Mouse (Mus musculus) hindbrain, embryonic 13.5 days (tissue): Measurements from ENCODE around the gene Shkbp1. TPM values are rescaled to one million over a fixed set of nuclear protein-coding genes. Genes with fewer than 3 reads are reported as not detected.

ENCODE experiments used
- ATAC-seq: fragments of 200-750 bp; cut with Nextera tagmentation; 2 replicates; pipeline ENCODE4 v1.8.0; 2017; ENCODE audit warnings: moderate TSS enrichment; ENCODE audit not compliant: low FRiP score
- H3K27ac ChIP-seq: fragments of 300-500 bp; sonication (generic); 2 replicates; pipeline ENCODE4 v1.5.1; 2015; ENCODE audit warnings: inconsistent platforms, mild to moderate bottlenecking, moderate library complexity
- H3K27me3 ChIP-seq: fragments of 300-500 bp; sonication (generic); 2 replicates; pipeline ENCODE4 v1.6.1; 2015; ENCODE audit warnings: mild to moderate bottlenecking, inconsistent platforms
- H3K36me3 ChIP-seq: fragments of 300-500 bp; sonication (generic); 2 replicates; pipeline ENCODE4 v1.6.1; 2015; ENCODE audit warnings: mild to moderate bottlenecking, inconsistent platforms
- H3K4me1 ChIP-seq: fragments of 300-500 bp; sonication (generic); replicated peaks from 2 replicates; pipeline ENCODE4 v1.6.1; 2015; ENCODE audit warnings: inconsistent platforms
- H3K4me2 ChIP-seq: fragments of 300-500 bp; sonication (generic); 2 replicates; pipeline ENCODE4 v1.6.1; 2015; ENCODE audit warnings: inconsistent platforms, mild to moderate bottlenecking, moderate library complexity
- H3K4me3 ChIP-seq: fragments of 300-500 bp; sonication (generic); 2 replicates; pipeline ENCODE4 v1.5.1; 2015; ENCODE audit warnings: mild to moderate bottlenecking, inconsistent platforms
- H3K9ac ChIP-seq: fragments of 300-500 bp; sonication (generic); 2 replicates; pipeline ENCODE4 v1.6.1; 2015; ENCODE audit warnings: mild to moderate bottlenecking, inconsistent platforms
- H3K9me3 ChIP-seq: fragments of 300-500 bp; sonication (generic); 2 replicates; pipeline ENCODE4 v1.6.1; 2016; ENCODE audit warnings: inconsistent platforms
- WGBS: fragments of 180-500 bp; shearing (Covaris S2); methylation state at CpG from one replicate; pipeline ENCODE4 v1.1.7; 2015; 5-methylcytosine and 5-hydroxymethylcytosine counted together
- polyA plus RNA-seq: library from polyadenylated mRNA; unstranded; fragments of >200 nt; fragmentation: Nextera tagmentation; extraction: Ambion mirVana; gene quantifications from 2 replicates; pipeline ENCODE4 v1.2.1, GENCODE M21; 2015

Gene Shkbp1
- polyA plus RNA-seq, 1 experiment from 2014 or later, result 61.8 TPM

DNA sequence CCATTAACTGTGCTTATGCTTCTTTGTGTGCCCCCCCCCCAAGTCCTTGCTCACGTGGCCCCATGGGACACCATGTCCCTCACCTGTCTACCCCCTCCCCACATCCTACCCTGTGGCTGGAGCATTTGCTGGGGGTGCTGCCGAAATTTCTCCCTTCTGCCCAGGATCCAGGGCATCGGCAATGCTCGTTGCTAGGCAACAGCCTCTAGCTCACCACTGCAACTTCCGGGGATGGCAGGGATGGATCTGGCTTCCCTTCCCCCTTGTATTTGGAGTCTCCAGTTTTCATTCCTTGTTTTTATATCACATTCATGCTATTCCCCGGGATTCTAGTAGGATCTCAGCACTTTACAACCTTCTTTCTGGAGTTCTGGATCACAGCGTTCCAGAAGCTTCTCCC is 16.3 kb downstream of the Shkbp1 start:
- Histone ChIP-seq H3K36me3 (peaks cover 30% of the 10 kb centered on the region), H3K4me3 (peak overlapping the region; percentile 31), H3K27me3 (peaks cover 46% of the 10 kb centered on the region), H3K27ac (0 out of 2 replicates have a peak overlapping the region, but pooled peaks have one; percentile 48), H3K4me2 (peak overlapping the region; percentile 53), H3K9me3 (no peaks in the 10 kb centered on the region), H3K9ac (peak overlapping the region; percentile 61; the same call in 1 of the 2 replicates), H3K4me1 (peaks cover 38% of the 10 kb centered on the region)
- ATAC-seq, result no peak
- WGBS, result 22% methylated on average over 7 of the region's 7 CpGs

DNA sequence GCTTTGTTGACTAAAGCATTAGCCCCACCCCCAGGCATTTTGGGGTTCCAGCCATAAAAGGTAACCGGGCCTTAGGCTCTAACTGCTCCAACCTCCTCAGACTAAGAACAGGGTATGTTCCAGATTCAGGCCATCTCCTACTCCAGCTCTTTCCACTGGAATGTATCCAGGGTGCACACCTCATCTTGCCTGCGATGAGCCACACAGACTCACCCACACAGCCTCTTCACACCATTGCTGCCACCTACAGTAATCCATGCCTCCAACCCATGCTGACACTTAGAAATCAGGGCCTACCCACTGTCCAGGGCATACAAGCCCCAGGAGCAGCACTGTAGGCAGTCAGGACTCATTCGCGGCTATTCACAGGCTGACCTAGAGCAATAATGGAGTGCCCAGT is 16.7 kb downstream of the Shkbp1 start:
- Histone ChIP-seq H3K36me3 (peaks cover 26% of the 10 kb centered on the region), H3K4me1 (peaks cover 42% of the 10 kb centered on the region), H3K4me3 (peak overlapping the region; percentile 31), H3K9ac (peak overlapping the region; percentile 61; the same call in 1 of the 2 replicates), H3K27me3 (peaks cover 50% of the 10 kb centered on the region), H3K9me3 (no peaks in the 10 kb centered on the region), H3K4me2 (peak overlapping the region; percentile 53), H3K27ac (0 out of 2 replicates have a peak overlapping the region, but pooled peaks have one; percentile 48)
- WGBS, result 57% methylated on average over 4 of the region's 4 CpGs
- ATAC-seq, result 0 out of 2 replicates have a peak, but pooled peaks have one; percentile 15

DNA sequence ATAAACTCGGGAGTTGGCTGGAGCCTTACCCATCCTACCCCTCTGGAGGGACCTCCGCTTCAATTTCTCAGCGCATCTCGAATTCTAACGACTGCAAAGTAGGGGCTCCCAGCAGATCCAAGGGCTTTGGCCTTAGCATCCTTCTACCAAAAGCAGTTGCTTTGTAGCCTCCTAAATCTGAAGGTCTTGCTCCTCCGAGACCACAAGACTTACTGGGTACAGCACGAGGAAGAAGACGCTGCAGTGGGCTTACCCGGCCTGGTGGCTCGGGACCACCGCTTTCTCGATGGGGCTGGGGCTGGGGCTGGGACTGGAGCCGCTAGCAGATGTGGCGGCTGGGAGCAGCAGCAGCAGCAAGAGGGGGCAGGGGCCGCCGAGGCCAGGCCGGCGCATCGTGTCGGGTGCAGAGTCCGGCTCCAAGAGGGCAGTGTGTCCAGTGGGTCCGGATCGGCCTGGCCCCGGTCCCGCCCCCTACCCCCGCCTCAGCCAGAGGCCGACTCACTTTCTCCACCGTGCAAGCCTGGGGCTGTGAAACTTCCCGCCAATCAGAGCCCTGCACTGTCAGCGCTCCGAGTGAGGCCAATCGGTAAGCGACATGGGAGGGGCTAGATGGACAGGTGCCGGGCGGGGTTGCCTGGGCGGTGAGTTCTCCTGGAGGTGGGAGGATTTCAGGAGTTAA is 18.5 kb downstream of the Shkbp1 start, which contains the start of gene Ltbp4:
Gene Ltbp4 (minus strand): TSS at position 518 of the 679 bp plus-strand sequence.
- H3K4me3 ChIP-seq, result peak within 1 kb of the TSS; percentile 29
- H3K9me3 ChIP-seq, result no peaks in the 10 kb centered on the region
- no peak within 1 kb of the TSS for H3K27ac ChIP-seq
- H3K9ac ChIP-seq, result peak within 1 kb of the TSS; percentile 58
- H3K36me3 ChIP-seq, result peaks cover 13% of the 10 kb centered on the region
- no peak for ATAC-seq
- H3K27me3 ChIP-seq, result peaks cover 68% of the 10 kb centered on the region
- H3K4me2 ChIP-seq, result peak within 1 kb of the TSS; percentile 53
- peaks cover 60% of the 10 kb centered on the region for H3K4me1 ChIP-seq
- under 1% methylated on average over 36 of the region's 36 CpGs for WGBS

DNA sequence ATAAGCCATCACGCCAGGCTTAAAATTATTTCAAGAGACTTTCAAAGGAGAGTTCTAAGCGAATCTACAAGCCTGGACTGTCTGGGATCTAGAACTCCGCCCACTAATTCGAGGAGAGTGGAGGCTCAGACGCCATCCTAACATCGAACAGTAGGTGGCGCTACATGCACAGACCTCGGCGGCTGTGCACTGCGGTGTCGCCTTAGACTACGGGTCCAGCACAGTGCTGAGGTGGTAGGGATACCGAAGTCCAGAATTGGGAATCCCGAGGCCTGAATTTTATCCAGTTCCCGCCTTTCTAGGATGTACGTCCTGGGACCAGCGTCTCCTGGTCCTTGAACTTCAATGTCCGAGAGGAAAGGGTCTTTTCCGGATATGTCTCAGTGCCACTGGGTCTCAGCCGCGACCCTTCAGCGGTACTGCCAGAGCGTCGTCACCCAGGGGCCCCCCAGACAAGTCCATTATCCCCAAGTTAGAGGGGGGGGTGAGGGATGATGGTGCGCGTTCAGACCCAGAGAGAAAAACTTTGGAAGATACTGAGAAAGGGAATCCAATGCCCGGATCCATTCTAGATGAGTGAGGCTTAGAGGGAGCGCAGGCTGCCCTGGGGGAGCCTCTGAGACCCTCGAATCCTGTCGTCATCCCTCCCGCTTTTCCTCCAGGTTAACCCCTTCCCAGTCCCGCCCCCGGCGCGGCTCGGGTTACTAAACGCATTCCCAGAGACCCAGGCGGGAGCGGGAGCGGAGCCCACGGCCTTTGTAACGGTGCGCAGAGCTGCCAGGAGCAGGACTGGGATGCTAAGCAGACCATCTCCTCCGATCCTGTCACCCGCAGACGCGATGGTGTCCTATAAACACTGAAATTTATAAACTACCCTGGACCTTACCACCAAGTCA is 19.6 kb downstream of the Shkbp1 start:
- Histone ChIP-seq H3K4me3 (peak overlapping the region; percentile 29), H3K9me3 (no peaks in the 10 kb centered on the region), H3K36me3 (peaks cover 3% of the 10 kb centered on the region; the same call in 1 of the 2 replicates), H3K4me2 (peak overlapping the region; percentile 53), H3K27ac (no peak overlapping the region), H3K9ac (peak overlapping the region; percentile 58), H3K27me3 (peaks cover 79% of the 10 kb centered on the region), H3K4me1 (peaks cover 70% of the 10 kb centered on the region)
- ATAC-seq, result peak; percentile 71
- WGBS, result 1% methylated on average over 47 of the region's 47 CpGs

DNA sequence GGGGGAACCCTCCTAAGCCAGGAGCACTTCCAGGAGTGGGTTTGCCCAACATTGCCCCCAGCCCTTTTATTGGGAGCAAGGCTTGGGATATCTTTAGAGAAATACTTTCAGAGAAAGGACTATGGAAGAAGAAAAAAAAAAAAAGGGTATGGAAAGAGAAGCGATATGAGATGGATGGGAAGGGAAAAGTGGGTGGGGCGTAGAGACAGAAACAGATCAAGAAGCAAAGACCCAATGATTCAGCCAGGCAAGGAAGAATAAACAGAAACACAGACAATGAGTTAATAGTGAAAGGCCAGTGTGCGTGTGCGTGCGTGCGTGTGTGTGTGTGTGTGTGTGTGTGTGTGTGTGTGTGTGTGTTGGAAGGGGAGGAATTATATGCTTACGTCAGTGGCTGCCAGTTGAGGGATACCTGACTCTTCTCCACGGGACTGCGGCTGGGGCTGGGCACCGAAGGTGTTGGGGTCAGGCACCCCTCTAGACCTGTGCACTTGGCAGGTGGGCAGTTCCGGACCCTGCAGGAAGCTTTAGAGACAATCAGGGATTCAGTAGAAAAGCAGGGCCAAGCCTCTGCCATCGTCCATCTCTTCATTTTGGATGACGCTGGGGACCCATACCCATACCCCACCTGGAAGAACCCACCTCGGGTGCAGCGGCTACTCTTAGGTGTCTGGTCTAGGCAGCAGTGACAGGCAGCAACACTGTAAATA is 20.7 kb downstream of the Shkbp1 start:
- WGBS, result 55% methylated on average over 15 of the region's 15 CpGs

DNA sequence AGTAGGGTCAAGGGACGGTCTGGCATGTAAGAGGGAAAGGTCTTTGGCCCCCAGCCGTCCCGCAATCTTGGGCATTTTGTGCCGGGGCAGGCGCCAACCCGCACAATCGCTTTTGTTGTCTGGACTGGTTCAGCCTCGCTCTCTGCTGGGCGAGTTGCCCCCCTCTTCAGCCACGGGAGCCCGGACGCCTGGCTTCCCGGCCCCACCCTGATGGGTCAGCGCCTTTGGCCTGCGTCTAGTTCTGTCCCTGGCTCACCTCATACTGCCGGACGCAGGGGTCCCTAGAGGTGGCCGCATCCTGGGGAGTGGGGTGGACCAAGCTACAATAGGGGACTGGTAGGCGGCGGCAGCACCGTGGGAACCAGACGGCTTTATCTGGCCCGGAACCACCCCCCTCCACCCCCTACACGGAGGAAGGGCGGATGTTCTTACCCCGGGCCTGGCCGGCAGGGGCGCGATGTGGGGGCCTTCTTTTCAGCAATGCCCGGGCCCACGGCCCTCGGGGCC is 21.4 kb downstream of the Shkbp1 start:
- Histone ChIP-seq H3K4me3 (no peak overlapping the region), H3K27me3 (peaks cover 96% of the 10 kb centered on the region), H3K9ac (no peak overlapping the region; the same call in 1 of the 2 replicates), H3K4me2 (peak overlapping the region; percentile 84), H3K4me1 (peaks cover 75% of the 10 kb centered on the region), H3K36me3 (no peaks in the 10 kb centered on the region), H3K9me3 (no peaks in the 10 kb centered on the region), H3K27ac (no peak overlapping the region)
- no peak for ATAC-seq
- WGBS, result 1% methylated on average over 32 of the region's 32 CpGs

More for the DNA sequence above, 20.7 kb downstream of the Shkbp1 start:
- Histone ChIP-seq H3K27me3 (peaks cover 89% of the 10 kb centered on the region), H3K36me3 (no peaks in the 10 kb centered on the region), H3K9ac (no peak overlapping the region), H3K27ac (no peak overlapping the region), H3K9me3 (no peaks in the 10 kb centered on the region), H3K4me1 (peaks cover 79% of the 10 kb centered on the region), H3K4me2 (no peak overlapping the region; the same call in 1 of the 2 replicates), H3K4me3 (peak overlapping the region; percentile 29; the same call in 1 of the 2 replicates)
- 0 out of 2 replicates have a peak, but pooled peaks have one; percentile 1 for ATAC-seq

DNA sequence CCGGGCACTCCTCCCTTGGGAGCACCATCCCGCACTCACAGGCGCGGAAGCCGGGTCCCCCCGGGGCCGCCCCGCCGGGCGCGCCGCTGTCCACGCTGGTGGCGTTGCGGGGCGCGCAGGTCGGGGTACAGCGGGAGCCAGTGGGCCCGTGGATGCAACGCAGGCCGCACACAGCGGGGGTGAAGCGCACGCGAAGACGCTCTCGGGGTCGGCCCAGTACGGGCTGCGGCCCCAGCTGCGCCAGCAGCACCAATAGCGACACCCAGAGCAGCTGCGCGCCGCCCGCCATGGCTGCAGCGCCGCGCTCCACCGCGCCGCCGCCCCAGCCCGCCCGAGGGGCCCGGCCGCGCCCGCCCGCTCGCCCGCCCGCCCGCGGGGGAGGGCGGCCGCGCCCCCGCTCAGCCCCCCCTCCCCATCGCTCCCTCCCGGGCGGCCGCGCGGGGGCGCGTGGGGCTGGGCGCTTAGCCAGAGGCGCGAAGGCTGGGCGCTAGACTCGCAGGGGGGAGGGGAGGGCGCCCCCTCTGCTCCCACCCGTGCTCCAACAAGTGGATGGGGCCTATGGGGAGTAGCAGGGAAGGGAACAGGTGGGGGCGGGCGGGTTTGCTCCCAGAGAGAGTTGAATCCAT is 22.4 kb downstream of the Shkbp1 start:
- peak overlapping the region; percentile 73 for H3K9ac ChIP-seq
- H3K4me2 ChIP-seq, result peak overlapping the region; percentile 84
- H3K4me1 ChIP-seq, result peaks cover 72% of the 10 kb centered on the region
- H3K9me3 ChIP-seq, result no peaks in the 10 kb centered on the region
- no peaks in the 10 kb centered on the region for H3K36me3 ChIP-seq
- H3K27me3 ChIP-seq, result peaks cover 98% of the 10 kb centered on the region
- peak overlapping the region; percentile 48 for H3K4me3 ChIP-seq
- ATAC-seq, result no peak
- H3K27ac ChIP-seq, result no peak overlapping the region
- WGBS, result 1% methylated on average over 31 of the region's 77 CpGs

DNA sequence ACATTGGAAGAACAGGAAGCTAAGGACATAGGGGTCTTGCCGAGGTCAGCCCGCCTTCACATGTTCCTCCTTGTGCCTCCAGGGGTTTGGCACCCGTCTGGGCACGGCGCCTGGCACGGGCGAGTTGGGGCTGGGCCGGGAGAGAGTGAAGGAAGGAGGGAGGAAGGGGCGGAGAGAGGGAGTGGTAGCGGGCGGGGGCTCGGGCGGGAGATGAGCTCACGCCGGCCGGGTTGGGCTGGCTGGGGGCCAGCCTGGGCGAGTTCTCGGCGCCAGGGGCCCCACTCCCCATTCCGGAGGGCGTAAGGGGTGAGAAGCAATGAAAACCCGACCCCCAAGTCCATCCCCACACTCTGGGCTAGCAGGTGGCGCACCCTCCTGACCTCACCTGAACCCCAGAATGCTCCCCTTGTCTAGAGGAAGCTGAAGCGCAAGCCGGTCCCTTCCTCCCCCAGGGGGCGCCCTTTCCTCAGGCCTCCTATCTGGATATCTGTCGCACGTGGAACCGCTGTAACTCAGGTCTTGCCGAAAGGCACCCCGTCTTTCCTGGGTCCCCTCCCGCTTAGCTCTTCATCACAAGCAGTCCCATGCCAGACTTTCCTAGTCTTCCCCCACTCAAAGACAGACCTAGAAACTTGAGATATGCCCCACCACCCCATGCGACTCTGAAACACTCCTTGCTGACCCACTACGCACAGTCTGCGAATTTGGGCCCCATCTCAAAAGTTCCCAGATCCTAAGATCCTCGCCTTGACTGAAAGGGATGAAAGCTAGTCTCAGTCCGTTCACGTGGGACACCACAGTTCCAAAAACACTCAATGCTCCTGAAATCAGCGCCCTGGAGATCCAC is 23.2 kb downstream of the Shkbp1 start:
- no peak for ATAC-seq
- peak overlapping the region; percentile 73 for H3K9ac ChIP-seq
- H3K4me1 ChIP-seq, result peaks cover 68% of the 10 kb centered on the region
- H3K36me3 ChIP-seq, result no peaks in the 10 kb centered on the region
- H3K4me2 ChIP-seq, result peak overlapping the region; percentile 84
- H3K9me3 ChIP-seq, result no peaks in the 10 kb centered on the region
- WGBS, result under 1% methylated on average over 28 of the region's 39 CpGs
- H3K27me3 ChIP-seq, result peaks cover 98% of the 10 kb centered on the region
- H3K27ac ChIP-seq, result no peak overlapping the region
- H3K4me3 ChIP-seq, result peak overlapping the region; percentile 48

DNA sequence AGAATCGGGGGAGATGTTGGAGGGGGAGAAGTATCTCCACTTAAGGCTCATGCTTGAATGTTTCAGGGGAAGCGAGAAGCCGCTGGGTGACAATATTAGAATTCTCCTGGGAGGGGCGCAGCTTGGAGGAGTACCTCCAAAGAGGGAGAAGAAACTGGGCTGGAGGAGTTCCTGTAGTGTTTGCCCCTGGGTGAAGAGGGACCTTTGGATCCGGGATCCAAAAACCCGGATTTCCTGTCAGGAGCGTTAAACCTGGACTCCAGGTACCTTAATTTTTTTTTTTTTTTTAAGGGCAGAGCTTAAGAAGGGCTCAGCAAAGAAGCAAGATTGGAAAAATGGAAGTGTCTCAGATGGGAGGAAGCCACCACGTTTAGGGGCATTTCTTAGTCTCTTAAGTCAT is 24.0 kb downstream of the Shkbp1 start:
- H3K4me1 ChIP-seq, result peaks cover 60% of the 10 kb centered on the region
- no peak for ATAC-seq
- H3K4me2 ChIP-seq, result peak overlapping the region; percentile 84; the same call in 1 of the 2 replicates
- 9% methylated on average over 8 of the region's 8 CpGs for WGBS
- H3K27ac ChIP-seq, result no peak overlapping the region
- peaks cover 98% of the 10 kb centered on the region for H3K27me3 ChIP-seq
- peak overlapping the region; percentile 48 for H3K4me3 ChIP-seq
- no peaks in the 10 kb centered on the region for H3K36me3 ChIP-seq
- no peaks in the 10 kb centered on the region for H3K9me3 ChIP-seq
- H3K9ac ChIP-seq, result no peak overlapping the region

DNA sequence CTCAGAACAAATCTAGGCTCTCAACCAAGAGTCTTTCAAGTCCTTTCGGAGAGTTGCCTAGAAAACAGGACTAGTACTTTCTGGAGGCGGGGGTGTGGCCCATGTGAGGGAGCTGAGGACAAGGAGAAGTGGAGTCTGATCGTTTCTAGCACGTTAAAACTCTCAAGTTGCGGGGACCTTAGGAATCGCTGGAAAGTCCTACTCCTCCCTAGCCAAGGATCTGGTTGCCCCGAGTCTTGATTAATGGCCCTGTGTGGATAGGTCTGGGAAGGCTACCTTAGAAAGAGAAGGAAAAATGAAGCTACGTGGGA is 24.3 kb downstream of the Shkbp1 start:
- no peak overlapping the region for H3K4me2 ChIP-seq

More for the DNA sequence above, 24.3 kb downstream of the Shkbp1 start:
- no peak overlapping the region for H3K9ac ChIP-seq
- H3K4me1 ChIP-seq, result peaks cover 58% of the 10 kb centered on the region
- no peaks in the 10 kb centered on the region for H3K36me3 ChIP-seq
- H3K27ac ChIP-seq, result no peak overlapping the region
- H3K9me3 ChIP-seq, result no peaks in the 10 kb centered on the region
- no peak for ATAC-seq
- 5% methylated on average over 8 of the region's 8 CpGs for WGBS
- peaks cover 98% of the 10 kb centered on the region for H3K27me3 ChIP-seq
- 0 out of 2 replicates have a peak overlapping the region, but pooled peaks have one; percentile 48 for H3K4me3 ChIP-seq
